Mouse (Mus musculus) layer of hippocampus, adult 2 months (tissue): ENCODE results near the gene Iqschfp. TPM values are rescaled to one million over a fixed set of nuclear protein-coding genes. Genes with fewer than 3 reads are reported as not detected.

ENCODE experiments used
- DNase-seq, 2 experiments: peaks; one replicate each; pipeline ENCODE4 v3.0.0; 2022; ENCODE audit warnings: low spot score in 2 of 2
- H3K27ac ChIP-seq: fragments of 200-600 bp; 2 replicates; pipeline ENCODE4 v1.8.1; 2022
- H3K4me3 ChIP-seq: fragments of 200-600 bp; 2 replicates; pipeline ENCODE4 v1.8.1; 2022; ENCODE audit warnings: mild to moderate bottlenecking
- CTCF ChIP-seq: fragments of 200-600 bp; conservative IDR thresholded peaks from 2 replicates; pipeline ENCODE4 v1.8.1; 2022; ENCODE audit warnings: antibody characterized with exemption, mild to moderate bottlenecking, moderate library complexity
- total RNA-seq, 2 experiments: library from RNA; stranded (reverse); gene quantifications; 2 replicates each; pipeline ENCODE4 v1.2.3; 2021

Gene Iqschfp
- total RNA-seq, 2 experiments from 2014 or later: 13.6 to 15.5 TPM

- TF ChIP-seq CTCF: no peak
- Histone ChIP-seq H3K27ac (no peak overlapping the region), H3K4me3 (no peak overlapping the region)
- no peak for DNase-seq
Measured at GRCm38 (mm10) chr3:68210422-68210821, 318.4 kb downstream of the Iqschfp start.

- no peak for TF ChIP-seq CTCF
- no peak overlapping the region for H3K4me3 ChIP-seq
- no peak for DNase-seq
- no peak overlapping the region for H3K27ac ChIP-seq
Measured at GRCm38 (mm10) chr3:68221452-68221851, 329.4 kb downstream of the Iqschfp start.

GRCm38 (mm10) chr3:68239887-68240286, 347.9 kb downstream of the Iqschfp start:
- Histone ChIP-seq H3K27ac (no peak overlapping the region), H3K4me3 (no peak overlapping the region)
- DNase-seq: no peak
- TF ChIP-seq CTCF: no peak

GRCm38 (mm10) chr3:68243239-68243638, 351.2 kb downstream of the Iqschfp start:
- Histone ChIP-seq H3K4me3 (no peak overlapping the region), H3K27ac (no peak overlapping the region)
- TF ChIP-seq CTCF: no peak
- no peak for DNase-seq

- DNase-seq: no peak
- Histone ChIP-seq H3K27ac (no peak overlapping the region), H3K4me3 (no peak overlapping the region)
- no peak for TF ChIP-seq CTCF
Measured at GRCm38 (mm10) chr3:68246154-68246553, 354.1 kb downstream of the Iqschfp start.

- TF ChIP-seq CTCF: no peak
- DNase-seq: peak; percentile 39 to 64
- Histone ChIP-seq H3K4me3 (no peak overlapping the region), H3K27ac (peak overlapping the region; percentile 32; the same call in 1 of the 2 replicates)
Measured at GRCm38 (mm10) chr3:68250589-68250988, 358.6 kb downstream of the Iqschfp start.

- Histone ChIP-seq H3K27ac (peak overlapping the region; percentile 58), H3K4me3 (no peak overlapping the region)
- no peak for TF ChIP-seq CTCF
- DNase-seq: no peak
Measured at GRCm38 (mm10) chr3:68252335-68252734, 360.3 kb downstream of the Iqschfp start.

GRCm38 (mm10) chr3:68262304-68262703, 370.3 kb downstream of the Iqschfp start:
- H3K4me3 ChIP-seq: no peak overlapping the region
- no peak for DNase-seq
- no peak for TF ChIP-seq CTCF

GRCm38 (mm10) chr3:68267905-68268304, 375.9 kb downstream of the Iqschfp start:
- DNase-seq: peak in 1 of 2 experiments; percentile 19
- no peak for TF ChIP-seq CTCF
- Histone ChIP-seq H3K27ac (peak overlapping the region; percentile 8; the same call in 1 of the 2 replicates), H3K4me3 (no peak overlapping the region)

More at GRCm38 (mm10) chr3:68262304-68262703, 370.3 kb downstream of the Iqschfp start:
- no peak overlapping the region for H3K27ac ChIP-seq

GRCm38 (mm10) chr3:68269251-68269650, 377.2 kb downstream of the Iqschfp start:
- TF ChIP-seq CTCF: no peak
- Histone ChIP-seq H3K4me3 (no peak overlapping the region), H3K27ac (no peak overlapping the region)
- DNase-seq: no peak

- Histone ChIP-seq H3K27ac (no peak overlapping the region), H3K4me3 (no peak overlapping the region)
- no peak for TF ChIP-seq CTCF
- no peak for DNase-seq
Measured at GRCm38 (mm10) chr3:68270246-68270645, 378.2 kb downstream of the Iqschfp start.

- Histone ChIP-seq H3K27ac (no peak overlapping the region), H3K4me3 (no peak overlapping the region)
- no peak for TF ChIP-seq CTCF
- DNase-seq: no peak
Measured at GRCm38 (mm10) chr3:68271457-68271856, 379.4 kb downstream of the Iqschfp start.

- TF ChIP-seq CTCF: no peak
- Histone ChIP-seq H3K27ac (no peak overlapping the region), H3K4me3 (no peak overlapping the region)
- DNase-seq: no peak
Measured at GRCm38 (mm10) chr3:68271881-68272280, 379.8 kb downstream of the Iqschfp start.

- Histone ChIP-seq H3K27ac (peak overlapping the region; percentile 81), H3K4me3 (peak overlapping the region; percentile 39)
- no peak for TF ChIP-seq CTCF
- DNase-seq: no peak
Measured at GRCm38 (mm10) chr3:68282844-68283594, 391.0 kb downstream of the Iqschfp start.
